ENCODE assay signal across 27 mouse cellular contexts in genomic region chr2:170261191-170261590, GRCm38 (mm10).
DNase-seq lines count a peak whose midpoint lies in the region; ATAC-seq and TF ChIP-seq lines count a peak whose summit lies in the region.
"Had no signal": no experiment of that assay in that cellular context is flagged by ENCODE, and none has a peak within 500 bp of the region (broad histone marks: within the 10 kb centered on the region; RNA-seq: fewer than 3 reads in every experiment).

No protein-coding gene starts in this region.

- H3K4me1 ChIP-seq in intestine, postnatal 0 days (replicated peaks; ENCODE audit: control insufficient read depth, insufficient read depth, low read length): no peaks in the 10 kb centered on the region
- no peaks in the 10 kb centered on the region; the same call in 1 of the 2 replicates for H3K4me1 ChIP-seq in intestine, embryonic 16.5 days (ENCODE audit: control insufficient read depth, insufficient read depth, low read length)
- H3K4me1 ChIP-seq in megakaryocyte, embryonic 14.5 days: peaks cover 32% of the 10 kb centered on the region
- no peaks in the 10 kb centered on the region; the same call in 1 of the 2 replicates for H3K4me1 ChIP-seq in embryonic facial prominence, embryonic 11.5 days (ENCODE audit: control insufficient read depth, insufficient read depth, low read length)
- H3K4me1 ChIP-seq: embryonic facial prominence, embryonic 15.5 days; hindbrain, embryonic 13.5 days had no signal

- no peak overlapping the region for H3K9ac ChIP-seq in intestine, postnatal 0 days (ENCODE audit: low read depth, low read length)
- H3K9ac ChIP-seq in intestine, embryonic 16.5 days (ENCODE audit: low read depth, low read length): no peak overlapping the region
- H3K9ac ChIP-seq in embryonic facial prominence, embryonic 11.5 days (replicated peaks; ENCODE audit: low read length): no peak overlapping the region
- H3K9ac ChIP-seq: embryonic facial prominence, embryonic 12.5 days; embryonic facial prominence, embryonic 15.5 days; forebrain, postnatal 0 days; hindbrain, embryonic 13.5 days had no signal

- intact Hi-C loops in heart, postnatal 14 days (cut with DNase I): no loop called here

- H3K27me3 ChIP-seq in intestine, postnatal 0 days (replicated peaks; ENCODE audit: control insufficient read depth, insufficient read depth, low read length): no peaks in the 10 kb centered on the region
- no peaks in the 10 kb centered on the region for H3K27me3 ChIP-seq in intestine, embryonic 16.5 days (replicated peaks; ENCODE audit: control insufficient read depth, insufficient read depth, low read length)
- no peaks in the 10 kb centered on the region for H3K27me3 ChIP-seq in megakaryocyte, embryonic 14.5 days (replicated peaks)
- H3K27me3 ChIP-seq in embryonic facial prominence, embryonic 11.5 days (ENCODE audit: control insufficient read depth, insufficient read depth, low read length): no peaks in the 10 kb centered on the region
- H3K27me3 ChIP-seq: embryonic facial prominence, embryonic 12.5 days; embryonic facial prominence, embryonic 15.5 days; hindbrain, embryonic 13.5 days; Patski had no signal

- WGBS in intestine, postnatal 0 days: 90% methylated on average over 2 of the region's 2 CpGs
- WGBS in intestine, embryonic 16.5 days: 80% methylated on average over 2 of the region's 2 CpGs
- 88% methylated on average over 2 of the region's 2 CpGs for WGBS in embryonic facial prominence, embryonic 11.5 days

- no peaks in the 10 kb centered on the region for H3K9me3 ChIP-seq in intestine, postnatal 0 days (ENCODE audit: control insufficient read depth)
- H3K9me3 ChIP-seq in intestine, embryonic 16.5 days (ENCODE audit: control insufficient read depth, low read length): peaks cover 2% of the 10 kb centered on the region; the same call in 1 of the 2 replicates
- peaks cover 9% of the 10 kb centered on the region for H3K9me3 ChIP-seq in megakaryocyte, embryonic 14.5 days
- no peaks in the 10 kb centered on the region for H3K9me3 ChIP-seq in embryonic facial prominence, embryonic 11.5 days (replicated peaks; ENCODE audit: control insufficient read depth, low read length)
- H3K9me3 ChIP-seq: embryonic facial prominence, embryonic 12.5 days; embryonic facial prominence, embryonic 15.5 days; hindbrain, embryonic 13.5 days had no signal

- no peak overlapping the region for H3K4me3 ChIP-seq in intestine, postnatal 0 days (ENCODE audit: low read depth, low read length)
- H3K4me3 ChIP-seq in intestine, embryonic 16.5 days (ENCODE audit: low read length): no peak overlapping the region
- peak overlapping the region; percentile 28 for H3K4me3 ChIP-seq in megakaryocyte, embryonic 14.5 days (replicated peaks)
- H3K4me3 ChIP-seq in embryonic facial prominence, embryonic 11.5 days (ENCODE audit: low read depth, low read length): no peak overlapping the region
- H3K4me3 ChIP-seq: embryonic facial prominence, embryonic 12.5 days; embryonic facial prominence, embryonic 15.5 days; gastrocnemius, adult 2 months; hindbrain, embryonic 10.5 days; hindbrain, embryonic 13.5 days had no signal

- no peak overlapping the region for H3K27ac ChIP-seq in intestine, postnatal 0 days (ENCODE audit: low read depth, low read length)
- no peak overlapping the region for H3K27ac ChIP-seq in intestine, embryonic 16.5 days (ENCODE audit: low read length)
- no peak overlapping the region for H3K27ac ChIP-seq in embryonic facial prominence, embryonic 11.5 days (replicated peaks; ENCODE audit: low read depth, low read length)
- H3K27ac ChIP-seq: embryonic facial prominence, embryonic 12.5 days; embryonic facial prominence, embryonic 15.5 days; gastrocnemius, adult 2 months; hindbrain, embryonic 10.5 days; hindbrain, embryonic 13.5 days had no signal

- H3K36me3 ChIP-seq in intestine, postnatal 0 days (ENCODE audit: control insufficient read depth, insufficient read depth): no peaks in the 10 kb centered on the region
- no peaks in the 10 kb centered on the region for H3K36me3 ChIP-seq in intestine, embryonic 16.5 days (ENCODE audit: control insufficient read depth, insufficient read depth, low read length)
- no peaks in the 10 kb centered on the region for H3K36me3 ChIP-seq in megakaryocyte, embryonic 14.5 days (replicated peaks; ENCODE audit: low read length)
- H3K36me3 ChIP-seq in embryonic facial prominence, embryonic 11.5 days (replicated peaks; ENCODE audit: control insufficient read depth, insufficient read depth, low read depth, low read length): no peaks in the 10 kb centered on the region
- H3K36me3 ChIP-seq: embryonic facial prominence, embryonic 12.5 days; embryonic facial prominence, embryonic 15.5 days; G1E; hindbrain, embryonic 10.5 days; hindbrain, embryonic 13.5 days had no signal

- ATAC-seq in intestine, postnatal 0 days: 0 out of 2 replicates have a peak, but pooled peaks have one; percentile 19
- no peak for ATAC-seq in intestine, embryonic 16.5 days
- no peak for ATAC-seq in megakaryocyte, adult 5-6 weeks (ENCODE audit: poor library complexity, severe bottlenecking)
- ATAC-seq in embryonic facial prominence, embryonic 11.5 days (replicated peaks; ENCODE audit: insufficient number of reproducible peaks, low FRiP score, low TSS enrichment, low read depth): 0 out of 2 replicates have a peak, but pooled peaks have one; percentile 46
- ATAC-seq: activated CD4-positive, CD25-positive, alpha-beta regulatory T cell, adult 4 months; forebrain, embryonic 14.5 days; forebrain, postnatal 0 days; hindbrain, embryonic 16.5 days; Patski had no signal

- no peak for DNase-seq in embryonic facial prominence, embryonic 11.5 days (ENCODE audit: low spot score)
- no peak for DNase-seq in embryo, embryonic 9.5 days (ENCODE audit: extremely low spot score)
- no peak for DNase-seq in heart, postnatal 14 days
- DNase-seq: adrenal gland, adult 8-10 months; adrenal gland, postnatal 25 days; cerebellum, adult 18-20 months; cerebellum, adult 9-11 months; cerebellum, postnatal 25 days; forebrain, postnatal 0 days; gastrocnemius, adult 2 months; gastrocnemius, postnatal 14 days; heart, adult 11 months; heart, postnatal 36 days had no signal

- no peak for TF ChIP-seq CTCF in intestine, postnatal 0 days (IDR thresholded peaks at IDR 0.05; ENCODE audit: low read depth)

- H3K4me2 ChIP-seq in intestine, postnatal 0 days (replicated peaks; ENCODE audit: low read depth): no peak overlapping the region
- H3K4me2 ChIP-seq in intestine, embryonic 16.5 days (ENCODE audit: low read depth, low read length): no peak overlapping the region
- no peak overlapping the region for H3K4me2 ChIP-seq in embryonic facial prominence, embryonic 11.5 days (ENCODE audit: low read depth, low read length)
- H3K4me2 ChIP-seq: embryonic facial prominence, embryonic 12.5 days; embryonic facial prominence, embryonic 15.5 days; heart, embryonic 11.5 days; hindbrain, embryonic 13.5 days had no signal

Comparison
In these comparisons a context has a peak if more than half of its experiments do, and no peak if none do; other contexts are left out.
1. ATAC-seq: peak in intestine, postnatal 0 days (single experiment) and embryonic facial prominence, embryonic 11.5 days (single experiment); none in intestine, embryonic 16.5 days (single experiment) and megakaryocyte, adult 5-6 weeks (single experiment).